Mouse (Mus musculus) small intestine, adult 2 months (tissue): ENCODE data around the gene Cdc42. TPM values are rescaled to one million over a fixed set of nuclear protein-coding genes. Genes with fewer than 3 reads are reported as not detected.

Source experiments
- H3K27ac ChIP-seq: fragments of 200-500 bp; 2 replicates; pipeline ENCODE4 v1.5.1; 2012; ENCODE audit warnings: low read depth, low read length, control low read depth, inconsistent platforms; ENCODE audit not compliant: insufficient read depth
- H3K27me3 ChIP-seq: fragments of 200-500 bp; 2 replicates; pipeline ENCODE4 v1.6.1; 2012; ENCODE audit warnings: mild to moderate bottlenecking, moderate library complexity, low read length, inconsistent platforms; ENCODE audit not compliant: control insufficient read depth, insufficient read depth
- H3K36me3 ChIP-seq: fragments of 200-500 bp; 2 replicates; pipeline ENCODE4 v1.6.1; 2012; ENCODE audit warnings: mild to moderate bottlenecking, low read length, control low read depth, inconsistent platforms; ENCODE audit not compliant: control insufficient read depth, insufficient read depth
- H3K4me1 ChIP-seq: fragments of 200-500 bp; 2 replicates; pipeline ENCODE4 v1.6.1; 2012; ENCODE audit warnings: low read length, inconsistent platforms, mixed read lengths; ENCODE audit not compliant: control insufficient read depth, insufficient read depth, insufficient read length
- H3K4me3 ChIP-seq: fragments of 200-500 bp; 2 replicates; pipeline ENCODE4 v1.5.1; 2012; ENCODE audit warnings: low read depth, mild to moderate bottlenecking, control low read depth, inconsistent platforms, low read length, moderate library complexity
- CTCF ChIP-seq: fragments of 200-500 bp; IDR thresholded peaks from 2 replicates; pipeline ENCODE4 v1.5.1; 2012; ENCODE audit warnings: low read depth, mild to moderate bottlenecking, control low read depth, inconsistent platforms, low read length, moderate library complexity, mixed read lengths; ENCODE audit not compliant: insufficient replicate concordance, insufficient read length; ENCODE audit errors: extremely low read depth
- POLR2A ChIP-seq: fragments of 200-500 bp; IDR thresholded peaks from 2 replicates; pipeline ENCODE4 v1.6.1; 2012; ENCODE audit warnings: low read depth, mild to moderate bottlenecking, control low read depth, inconsistent platforms, low read length, moderate library complexity
- WGBS: fragments of 180-500 bp; shearing (Covaris S2); methylation state at CpG from one replicate; pipeline ENCODE4 v1.1.7; 2018; 5-methylcytosine and 5-hydroxymethylcytosine counted together
- polyA plus RNA-seq: library from polyadenylated mRNA; depleted of rRNA; stranded (reverse); fragments of >200 nt; gene quantifications from 2 replicates; pipeline ENCODE4 v1.2.3, GENCODE M21; 2012

Gene Cdc42
- polyA plus RNA-seq, 1 experiment = 25.9 TPM

DNA sequence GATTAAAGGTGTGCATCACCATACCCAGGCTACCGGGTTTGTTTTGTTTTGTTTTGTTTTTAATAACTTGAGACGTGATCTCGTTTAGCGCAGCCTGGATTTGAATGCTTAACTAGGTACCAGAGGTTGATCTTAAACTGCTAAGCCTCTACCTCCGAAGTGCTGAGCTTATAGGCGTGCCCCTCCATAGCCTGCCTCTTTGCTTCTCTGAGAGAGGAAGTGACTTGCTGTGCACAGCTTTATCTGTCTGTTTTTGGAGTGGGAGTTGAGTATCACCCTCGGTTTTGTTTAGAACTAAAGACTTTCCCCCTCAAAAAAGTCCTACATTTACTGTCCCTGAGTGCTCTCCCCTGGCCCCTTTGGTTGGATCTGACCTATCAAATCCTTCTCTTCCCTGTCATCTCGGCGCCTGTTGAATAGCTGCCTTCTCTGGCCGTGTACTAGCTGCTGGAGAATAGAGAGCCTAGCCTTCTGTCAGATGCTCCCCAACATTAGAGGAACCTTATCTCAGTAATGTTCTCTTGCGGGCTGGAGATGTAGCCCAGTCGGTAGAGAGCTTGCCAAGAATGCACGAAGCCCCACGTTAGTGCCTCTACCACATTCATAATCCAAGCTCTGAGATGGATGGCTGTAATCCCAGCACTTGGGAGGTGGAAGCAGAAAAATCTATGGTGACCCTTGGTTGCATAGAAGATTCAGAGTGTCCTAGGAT, 927 bp upstream of the Cdc42 start:
- WGBS = 48% methylated on average over 14 of the region's 14 CpGs

DNA sequence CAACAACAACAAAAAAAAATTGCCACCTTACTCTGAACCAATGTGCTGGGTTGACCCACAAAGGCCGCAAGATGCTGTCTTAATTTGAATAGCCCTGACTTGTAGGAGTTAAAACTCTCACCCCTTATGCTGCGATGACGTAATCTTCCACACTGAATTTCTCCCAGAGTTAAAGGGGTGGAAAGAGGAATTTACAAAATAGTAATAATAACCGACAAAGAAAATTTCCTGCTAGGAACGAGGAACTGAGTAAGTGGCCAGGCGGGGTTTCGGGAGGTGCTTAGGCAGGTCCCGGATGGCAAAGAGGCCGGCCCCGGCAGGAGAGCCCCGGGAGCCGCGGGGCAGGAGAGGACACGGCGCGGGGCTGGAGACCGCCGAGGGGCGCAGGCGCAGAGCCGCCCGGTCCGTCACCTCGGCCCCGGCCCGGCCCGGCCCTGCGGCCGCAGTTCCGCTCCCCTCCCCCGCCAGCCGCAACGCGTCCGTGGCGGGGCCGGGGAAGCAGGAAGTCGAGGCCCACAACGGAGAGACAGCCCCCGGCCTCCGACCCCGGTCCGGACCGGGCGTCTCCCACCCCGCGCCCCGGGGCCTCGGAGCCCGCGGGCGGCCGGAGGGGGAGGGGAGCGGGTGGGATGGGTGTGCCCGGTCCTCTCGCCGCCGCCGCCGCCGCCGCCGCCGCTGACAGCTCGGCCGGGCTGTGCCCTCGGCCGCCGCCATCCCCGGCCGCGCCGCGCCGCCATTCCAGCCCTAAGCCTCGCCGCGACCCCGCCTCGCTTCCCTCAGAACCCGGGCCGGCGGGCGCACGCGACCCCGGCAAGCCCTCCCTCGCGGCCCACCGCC, 628 bp downstream of the Cdc42 start:
- H3K27ac ChIP-seq = peak overlapping the region; percentile 93
- H3K27me3 ChIP-seq = no peaks in the 10 kb centered on the region
- no peaks in the 10 kb centered on the region for H3K36me3 ChIP-seq
- TF ChIP-seq CTCF = no peak
- no peak for TF ChIP-seq POLR2A
- H3K4me3 ChIP-seq = peak overlapping the region; percentile 100
- peaks cover 6% of the 10 kb centered on the region for H3K4me1 ChIP-seq
- under 1% methylated on average over 73 of the region's 90 CpGs for WGBS

More for the DNA sequence above, 927 bp upstream of the Cdc42 start:
- Histone ChIP-seq H3K36me3 (no peaks in the 10 kb centered on the region), H3K4me3 (no peak overlapping the region), H3K27me3 (no peaks in the 10 kb centered on the region), H3K27ac (0 out of 2 replicates have a peak overlapping the region, but pooled peaks have one; percentile 20), H3K4me1 (no peaks in the 10 kb centered on the region; the same call in none of the 2 replicates)
- TF ChIP-seq CTCF (no peak), POLR2A (no peak)

DNA sequence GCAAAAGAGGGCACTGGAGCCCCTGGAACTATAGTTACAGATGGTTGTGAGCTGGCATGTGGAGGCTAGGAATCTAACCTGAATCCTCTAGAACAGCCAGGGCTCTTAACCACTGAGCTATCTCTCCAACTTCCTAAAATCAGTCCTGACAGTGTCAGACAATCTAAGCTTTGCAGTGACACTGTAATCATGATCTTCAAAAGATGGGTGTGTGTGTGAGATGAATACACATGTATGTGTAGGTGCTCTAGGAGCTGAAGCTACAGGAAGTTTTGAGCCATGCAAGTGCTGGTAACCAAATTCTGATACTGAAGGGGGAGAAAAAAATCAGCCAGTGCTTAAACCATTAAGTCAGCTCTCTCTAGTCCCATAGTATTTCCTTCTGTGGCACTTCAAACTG, 6.9 kb downstream of the Cdc42 start:
- TF ChIP-seq POLR2A = no peak
- TF ChIP-seq CTCF = no peak
- no peaks in the 10 kb centered on the region for H3K27me3 ChIP-seq
- H3K36me3 ChIP-seq = peaks cover 8% of the 10 kb centered on the region
- H3K4me1 ChIP-seq = peaks cover 16% of the 10 kb centered on the region; the same call in 1 of the 2 replicates
- H3K4me3 ChIP-seq = no peak overlapping the region
- no peak overlapping the region for H3K27ac ChIP-seq

DNA sequence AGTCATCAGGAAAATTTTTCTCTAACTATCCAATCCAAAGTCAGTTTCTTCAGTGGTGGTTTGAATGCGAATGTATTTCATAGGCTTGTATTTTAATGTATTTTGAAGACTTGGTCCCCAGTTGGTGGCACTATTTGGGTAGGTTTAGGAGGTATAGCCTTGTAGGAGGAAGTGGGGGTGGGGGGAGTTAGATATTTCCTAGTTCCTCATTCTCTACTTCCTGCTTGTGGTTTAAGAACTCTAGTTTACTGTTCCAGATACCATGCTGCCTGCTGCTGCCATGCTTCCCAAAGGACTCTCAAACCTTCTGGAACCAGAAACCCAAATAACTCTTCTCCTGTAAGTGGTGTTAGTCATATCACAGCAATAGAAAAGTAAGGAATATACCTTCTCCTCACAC, 11.7 kb downstream of the Cdc42 start:
- no peak overlapping the region for H3K4me3 ChIP-seq
- H3K27me3 ChIP-seq = no peaks in the 10 kb centered on the region
- 83% methylated on average over 1 of the region's 1 CpGs for WGBS
- H3K27ac ChIP-seq = no peak overlapping the region
- TF ChIP-seq POLR2A (no peak), CTCF (no peak)
- peaks cover 19% of the 10 kb centered on the region; the same call in 1 of the 2 replicates for H3K4me1 ChIP-seq
- H3K36me3 ChIP-seq = peaks cover 10% of the 10 kb centered on the region

- no peak for TF ChIP-seq CTCF
- TF ChIP-seq POLR2A = no peak
- peaks cover 13% of the 10 kb centered on the region for H3K36me3 ChIP-seq
- H3K27ac ChIP-seq = 0 out of 2 replicates have a peak overlapping the region, but pooled peaks have one; percentile 10
- WGBS = 69% methylated on average over 2 of the region's 2 CpGs
- H3K27me3 ChIP-seq = no peaks in the 10 kb centered on the region
- H3K4me3 ChIP-seq = no peak overlapping the region
- peaks cover 22% of the 10 kb centered on the region; the same call in 1 of the 2 replicates for H3K4me1 ChIP-seq
Observed at GRCm38 (mm10) chr4:137345112-137345511, 12.4 kb downstream of the Cdc42 start.

DNA sequence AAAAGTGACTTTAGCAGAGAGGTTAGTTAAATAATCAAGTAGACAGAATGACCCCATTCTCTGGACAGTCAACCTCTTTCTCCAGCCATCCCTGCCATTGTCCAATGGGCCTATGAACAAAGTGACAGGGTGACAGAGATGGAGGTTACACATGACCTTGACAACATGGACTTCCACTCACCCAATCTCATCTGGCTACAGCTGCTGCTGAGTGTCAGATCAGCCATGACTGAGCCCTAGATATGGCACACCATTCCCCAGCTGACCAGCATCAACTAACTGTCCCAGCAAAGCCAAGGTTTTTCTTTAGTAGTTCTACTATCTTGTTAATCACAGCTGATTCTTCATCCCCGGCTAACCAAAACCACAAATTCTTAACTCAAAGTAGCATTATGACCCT, 14.7 kb downstream of the Cdc42 start:
- no peak for TF ChIP-seq CTCF
- no peak for TF ChIP-seq POLR2A
- 61% methylated on average over 1 of the region's 1 CpGs for WGBS
- Histone ChIP-seq H3K4me3 (no peak overlapping the region), H3K27me3 (no peaks in the 10 kb centered on the region), H3K27ac (peak overlapping the region; percentile 35; the same call in 1 of the 2 replicates), H3K4me1 (peaks cover 17% of the 10 kb centered on the region; the same call in 1 of the 2 replicates), H3K36me3 (peaks cover 13% of the 10 kb centered on the region)

DNA sequence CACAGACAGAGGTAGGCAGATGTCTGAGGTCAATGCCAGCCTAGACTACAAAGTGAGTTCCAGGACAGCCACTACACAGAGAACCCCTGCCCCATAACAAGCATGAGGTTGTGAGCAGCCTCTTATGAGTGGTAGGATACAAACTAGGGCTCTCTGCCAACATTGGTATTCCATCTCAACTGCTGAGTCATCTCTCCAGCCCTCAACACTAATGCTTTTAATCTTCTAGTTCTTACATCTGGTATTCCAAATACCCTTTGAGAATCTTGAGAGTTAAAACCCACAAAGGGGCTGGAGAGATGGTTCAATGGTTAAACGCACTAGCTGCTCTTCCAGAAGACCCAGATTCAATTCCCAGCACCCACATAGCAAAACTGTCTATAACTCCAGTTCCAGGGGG, 18.1 kb downstream of the Cdc42 start:
- H3K27ac ChIP-seq = no peak overlapping the region
- no peak for TF ChIP-seq CTCF
- no peak for TF ChIP-seq POLR2A
- WGBS = 76% methylated on average over 1 of the region's 1 CpGs
- peaks cover 21% of the 10 kb centered on the region for H3K36me3 ChIP-seq
- no peaks in the 10 kb centered on the region for H3K27me3 ChIP-seq
- peaks cover 16% of the 10 kb centered on the region; the same call in 1 of the 2 replicates for H3K4me1 ChIP-seq
- no peak overlapping the region for H3K4me3 ChIP-seq
